Mouse (Mus musculus) ES-CJ7 (cell line): ENCODE data around the gene Tmem132b.

ENCODE experiments used
- DNase-seq: peaks from one replicate; pipeline ENCODE4 v3.0.0; 2011; ENCODE audit warnings: low read depth, low spot score

Tmem132b gene

GRCm38 (mm10) chr5:125515006-125515405 lies 16.6 kb upstream of the Tmem132b start:
- DNase-seq = no peak

- DNase-seq = peak; percentile 39
Measured at GRCm38 (mm10) chr5:125518640-125519039, 12.9 kb upstream of the Tmem132b start.

- DNase-seq = peak; percentile 64
Measured at GRCm38 (mm10) chr5:125520930-125521590, 10.5 kb upstream of the Tmem132b start.

DNA sequence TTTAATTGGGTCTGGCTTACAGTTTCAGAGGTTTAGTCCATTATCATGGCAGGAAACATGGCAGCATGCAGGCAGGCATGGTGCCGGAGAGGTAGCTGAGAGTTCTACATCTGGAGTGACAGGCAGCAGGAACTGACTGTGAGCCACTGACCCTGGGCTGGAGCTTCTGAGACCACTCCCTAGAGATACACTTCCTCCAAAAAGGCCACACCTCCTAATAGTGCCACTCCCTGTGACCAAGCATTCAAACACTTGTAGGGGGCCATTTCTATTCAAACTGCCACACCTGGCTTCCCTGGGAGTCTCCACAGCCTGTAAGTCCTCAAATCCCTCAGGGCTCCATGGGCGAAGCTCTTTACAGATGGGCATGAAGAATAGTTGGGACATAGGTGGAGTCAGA lies 8.2 kb upstream of the Tmem132b start:
- peak; percentile 73 for DNase-seq

DNA sequence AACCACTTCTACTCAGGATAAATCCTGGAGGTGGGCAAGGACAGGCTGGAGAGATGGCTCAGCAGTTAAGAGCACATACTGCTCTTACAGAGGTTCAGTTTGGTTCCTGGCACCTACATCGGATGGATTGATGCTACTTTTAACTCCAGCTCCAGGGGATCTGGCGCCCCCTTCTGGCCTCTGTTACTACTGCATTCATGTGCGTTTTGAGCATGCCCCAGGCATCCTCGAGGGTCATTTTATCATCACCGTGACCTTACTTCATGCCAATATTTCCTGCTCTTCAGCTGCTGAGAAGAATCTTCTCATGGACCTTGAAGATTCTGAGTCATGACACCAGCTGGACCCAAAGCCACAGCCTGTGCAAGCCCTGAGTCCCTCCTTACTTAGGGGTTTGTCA lies 6.1 kb upstream of the Tmem132b start:
- peak; percentile 54 for DNase-seq

DNA sequence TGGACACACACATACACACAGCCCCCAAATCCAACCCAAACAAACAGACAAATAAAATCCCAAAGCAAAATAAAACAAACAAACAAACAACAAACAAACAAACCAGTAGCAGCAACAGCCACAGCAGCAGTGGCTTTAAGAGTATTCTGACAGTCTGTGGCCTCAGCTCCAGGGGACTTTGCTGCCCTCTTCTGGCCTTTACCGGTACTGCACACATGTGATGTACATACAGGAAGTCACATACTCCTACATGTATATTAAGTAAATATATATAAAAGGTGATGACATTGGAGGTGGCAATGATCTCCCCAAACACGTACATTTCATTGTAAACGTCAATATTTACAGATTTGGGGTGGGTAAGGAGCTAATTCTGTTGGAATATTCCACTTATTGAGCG lies 5.1 kb upstream of the Tmem132b start:
- DNase-seq = peak; percentile 78

GRCm38 (mm10) chr5:125529109-125529508 lies 2.5 kb upstream of the Tmem132b start:
- DNase-seq = peak; percentile 80

- peak; percentile 67 for DNase-seq
Measured at GRCm38 (mm10) chr5:125532191-125532544, 594 bp downstream of the Tmem132b start.

GRCm38 (mm10) chr5:125532545-125533224 lies 1.1 kb downstream of the Tmem132b start:
- no peak for DNase-seq

DNA sequence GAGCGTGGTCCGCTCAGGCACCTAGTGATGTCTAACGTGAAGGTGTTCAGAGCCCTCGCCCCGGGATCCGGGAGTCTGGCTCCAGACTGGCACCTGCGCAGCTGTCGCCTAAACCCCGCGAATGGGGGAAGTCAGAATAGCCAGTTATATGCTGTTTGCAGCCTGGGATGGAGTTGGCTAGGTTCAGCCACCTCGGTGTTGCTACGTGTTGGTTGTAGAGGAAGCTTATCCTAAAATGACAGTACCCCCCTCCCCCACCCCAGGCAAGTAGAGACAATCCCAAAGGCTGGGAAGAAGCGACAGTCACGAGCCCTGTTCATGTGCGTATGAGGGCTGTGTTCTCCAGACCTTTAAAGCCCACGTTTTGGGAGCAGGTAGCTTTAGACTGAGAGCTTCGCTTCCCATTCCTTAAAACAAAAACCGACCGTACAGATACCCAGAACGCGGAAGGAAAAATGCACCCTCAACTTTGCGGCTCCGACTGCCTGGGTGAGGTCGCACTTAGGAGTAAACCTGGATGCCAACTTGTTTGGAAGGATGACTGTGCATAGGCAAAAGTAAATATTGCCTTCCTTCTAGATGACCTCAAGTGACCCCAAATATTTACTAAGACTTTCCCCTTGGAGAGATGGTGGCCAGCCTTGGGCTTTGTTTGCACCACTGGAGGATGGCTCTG lies 1.8 kb downstream of the Tmem132b start:
- DNase-seq = no peak

DNA sequence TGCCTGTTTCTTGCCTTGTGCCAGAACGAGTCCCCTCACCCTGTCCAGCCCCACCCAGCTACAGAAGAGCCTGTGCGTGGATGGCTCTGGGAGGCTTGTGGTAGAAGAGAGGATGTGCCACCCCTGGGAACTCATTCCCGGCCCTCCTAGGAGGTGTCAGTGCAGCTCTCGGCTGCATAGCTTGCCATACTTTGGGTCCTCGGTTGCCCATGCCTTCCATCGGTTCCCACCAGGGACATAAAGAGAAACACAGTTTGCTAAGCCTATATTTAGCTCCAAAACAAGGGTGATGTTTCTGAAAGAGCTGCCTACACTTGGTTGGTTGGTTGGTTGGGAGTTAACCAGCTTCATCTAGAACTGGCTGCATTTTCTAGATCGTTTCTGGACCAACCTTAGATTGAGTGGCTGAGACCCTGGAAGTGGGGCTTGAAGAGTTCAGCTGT lies 2.6 kb downstream of the Tmem132b start:
- DNase-seq = no peak

- no peak for DNase-seq
Measured at GRCm38 (mm10) chr5:125534611-125535324, 3.2 kb downstream of the Tmem132b start.

DNA sequence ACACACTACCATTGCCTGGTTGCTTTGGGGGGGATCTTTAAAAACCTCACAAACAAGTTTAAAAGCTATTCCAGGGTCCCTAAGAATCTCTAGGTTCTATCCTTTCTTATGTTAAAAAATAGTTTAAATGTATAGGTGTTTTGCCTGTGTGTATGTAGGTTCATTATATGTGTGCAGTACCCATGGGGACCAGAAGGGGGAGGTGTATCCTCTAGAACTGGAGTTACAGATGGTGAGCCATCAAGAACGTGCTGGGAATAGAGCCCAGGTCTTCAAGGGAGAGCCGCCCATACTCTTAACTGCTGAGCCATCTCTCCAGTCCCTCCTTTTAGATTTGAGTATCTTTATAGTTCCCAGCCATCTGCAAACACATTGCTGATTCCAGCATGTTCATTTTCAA lies 13.5 kb downstream of the Tmem132b start:
- DNase-seq = peak; percentile 74

- DNase-seq = peak; percentile 60
Measured at GRCm38 (mm10) chr5:125546293-125546692, 14.7 kb downstream of the Tmem132b start.

- DNase-seq = no peak
Measured at GRCm38 (mm10) chr5:125549750-125550489, 18.3 kb downstream of the Tmem132b start.

- no peak for DNase-seq
Measured at GRCm38 (mm10) chr5:125555732-125556131, 24.2 kb downstream of the Tmem132b start.

DNA sequence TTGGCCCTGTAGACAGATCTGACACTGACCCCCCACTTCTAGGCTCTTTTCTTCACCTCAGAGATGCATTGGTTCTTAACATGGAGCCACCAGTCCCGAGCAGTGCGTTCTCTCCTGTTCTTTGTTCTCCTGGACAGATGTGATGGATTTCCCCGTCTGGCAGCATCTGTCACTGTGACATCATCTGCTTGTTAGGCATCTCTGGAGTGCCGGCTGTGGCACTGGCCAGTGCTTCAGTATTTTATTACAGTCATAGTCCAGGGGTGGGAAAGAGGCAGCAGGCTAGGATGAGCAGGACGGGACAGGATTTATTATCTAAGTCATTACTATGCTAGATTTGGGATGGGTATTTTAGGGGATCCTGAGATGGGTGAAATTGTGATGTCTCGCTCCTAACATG lies 31.9 kb downstream of the Tmem132b start:
- DNase-seq = no peak

DNA sequence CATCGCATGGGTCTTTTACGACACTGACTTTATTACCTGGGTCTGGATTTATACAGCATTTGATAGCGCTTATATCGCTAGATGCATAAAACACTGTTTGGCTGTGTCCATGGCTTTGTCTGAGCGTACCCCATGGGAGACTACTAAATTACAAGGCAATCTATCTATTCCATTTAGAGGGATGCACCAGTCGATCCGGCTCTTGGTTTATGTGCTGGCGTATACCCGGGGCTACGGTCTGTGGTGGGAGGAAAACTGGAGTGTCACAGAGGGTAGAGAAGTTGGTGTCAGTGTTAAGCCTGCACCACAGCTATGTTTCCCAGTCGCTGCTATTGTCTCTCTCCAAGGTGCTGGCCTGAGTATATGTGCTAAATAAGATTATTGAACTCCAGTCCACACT lies 34.2 kb downstream of the Tmem132b start:
- no peak for DNase-seq

DNA sequence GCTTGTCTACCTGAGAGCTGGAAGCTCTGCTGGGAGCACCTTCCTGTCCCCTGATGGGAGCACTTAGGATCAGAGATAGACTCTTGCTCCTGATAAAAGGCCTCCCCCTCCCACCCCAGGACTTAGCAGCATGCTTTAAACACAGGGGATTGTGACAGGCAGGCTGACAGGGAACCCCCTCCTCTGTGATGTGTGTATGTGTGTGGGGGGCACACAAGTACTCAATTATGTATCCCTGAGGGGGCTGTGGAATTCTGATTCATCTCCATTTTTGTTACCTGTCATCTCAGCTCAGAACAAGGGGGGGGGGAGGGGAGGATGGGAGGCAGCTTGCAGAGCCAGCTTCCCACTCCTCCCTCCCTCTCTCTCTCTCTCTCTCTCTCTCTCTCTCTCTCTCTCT lies 36.9 kb downstream of the Tmem132b start:
- no peak for DNase-seq

DNA sequence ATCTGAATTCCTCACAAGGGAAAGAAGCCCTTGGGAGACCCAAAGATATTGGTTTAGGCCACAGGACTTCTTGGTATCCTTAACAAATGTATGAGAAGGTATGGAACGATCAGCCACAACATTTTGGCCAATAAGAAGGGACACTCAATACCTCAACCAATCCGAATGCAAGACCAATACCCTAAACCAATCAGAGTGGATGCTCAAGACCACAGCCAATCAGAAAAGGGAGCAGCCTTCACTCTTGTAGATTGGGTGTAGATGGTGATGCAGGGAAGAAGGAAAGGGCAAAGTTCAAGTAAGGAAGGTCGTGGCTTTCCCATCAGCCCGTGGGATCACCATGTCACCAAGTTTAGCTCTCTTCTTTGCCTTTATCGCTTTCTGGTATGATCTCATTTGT lies 40.4 kb downstream of the Tmem132b start:
- DNase-seq = peak; percentile 39

DNA sequence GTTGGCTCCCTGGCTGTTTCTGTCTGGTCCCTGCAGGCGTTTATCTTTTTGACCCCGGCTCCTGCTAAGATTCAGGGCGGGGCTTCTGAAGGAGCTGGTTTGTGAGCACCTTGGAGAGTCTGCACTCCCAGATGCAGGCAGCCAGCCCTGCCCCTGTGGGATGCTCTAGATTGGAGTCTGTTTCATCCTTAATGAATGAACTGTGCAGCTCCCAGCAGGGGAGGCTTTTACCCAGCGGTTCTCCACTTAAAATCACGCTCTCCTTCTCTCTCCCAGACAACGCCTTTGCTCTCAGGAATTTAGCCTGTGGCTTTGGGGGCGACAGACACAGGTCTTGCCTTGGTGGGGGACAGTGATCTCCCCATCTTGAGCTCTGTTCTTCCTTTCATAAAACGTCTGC lies 43.3 kb downstream of the Tmem132b start:
- DNase-seq = peak; percentile 83
